Mouse (Mus musculus): ENCODE results near the gene Nxpe5. TPM values are rescaled to one million over a fixed set of nuclear protein-coding genes. Genes with fewer than 3 reads are reported as not detected.
A peak's percentile ranks its signal among the peaks of the same experiment; 100 is the strongest.

The Nxpe5 gene
- polyA plus RNA-seq, 1 experiment from 2014 or later: not detected

- Histone ChIP-seq H3K9ac (replicated peaks; ENCODE audit: low read depth, low read length) (no peak overlapping the region), H3K4me3 (ENCODE audit: low read depth, low read length) (no peak overlapping the region), H3K4me1 (ENCODE audit: control insufficient read depth, insufficient read depth, low read length) (peaks cover 22% of the 10 kb centered on the region), H3K27me3 (ENCODE audit: control insufficient read depth, insufficient read depth, low read length) (no peaks in the 10 kb centered on the region), H3K27ac (ENCODE audit: low read length) (no peak overlapping the region), H3K9me3 (ENCODE audit: control insufficient read depth, low read depth, low read length) (no peaks in the 10 kb centered on the region), H3K36me3 (ENCODE audit: control insufficient read depth, insufficient read depth, low read length) (0 out of 2 replicates have a peak, but pooled peaks cover 3% of the 10 kb centered on the region), H3K4me2 (replicated peaks; ENCODE audit: low read depth, low read length) (no peak overlapping the region)
- no peak for ATAC-seq (ENCODE audit: insufficient number of reproducible peaks, insufficient read depth, low FRiP score, low read depth)
- 83% methylated on average over 8 of the region's 8 CpGs for WGBS
Measured at GRCm38 (mm10) chr5:138274186-138274585, 48.5 kb downstream of the Nxpe5 start.

GRCm38 (mm10) chr5:138275216-138276050, 49.7 kb downstream of the Nxpe5 start:
- peaks cover 22% of the 10 kb centered on the region for H3K4me1 ChIP-seq (ENCODE audit: control insufficient read depth, insufficient read depth, low read length)
- H3K9ac ChIP-seq (replicated peaks; ENCODE audit: low read depth, low read length): no peak overlapping the region; the same call in 1 of the 2 replicates
- H3K9me3 ChIP-seq (ENCODE audit: control insufficient read depth, low read depth, low read length): peaks cover 2% of the 10 kb centered on the region; the same call in 1 of the 2 replicates
- no peak overlapping the region for H3K27ac ChIP-seq (ENCODE audit: low read length)
- 26% methylated on average over 41 of the region's 41 CpGs for WGBS
- no peak overlapping the region for H3K4me3 ChIP-seq (ENCODE audit: low read depth, low read length)
- H3K4me2 ChIP-seq (replicated peaks; ENCODE audit: low read depth, low read length): peak overlapping the region; percentile 25; the same call in 1 of the 2 replicates
- H3K36me3 ChIP-seq (ENCODE audit: control insufficient read depth, insufficient read depth, low read length): 0 out of 2 replicates have a peak, but pooled peaks cover 3% of the 10 kb centered on the region
- H3K27me3 ChIP-seq (ENCODE audit: control insufficient read depth, insufficient read depth, low read length): no peaks in the 10 kb centered on the region
- no peak for ATAC-seq (ENCODE audit: insufficient number of reproducible peaks, insufficient read depth, low FRiP score, low read depth)

- Histone ChIP-seq H3K4me3 (ENCODE audit: low read depth, low read length) (no peak overlapping the region), H3K36me3 (ENCODE audit: control insufficient read depth, insufficient read depth, low read length) (0 out of 2 replicates have a peak, but pooled peaks cover 3% of the 10 kb centered on the region), H3K4me1 (ENCODE audit: control insufficient read depth, insufficient read depth, low read length) (peaks cover 18% of the 10 kb centered on the region), H3K9me3 (ENCODE audit: control insufficient read depth, low read depth, low read length) (peaks cover 5% of the 10 kb centered on the region; the same call in 1 of the 2 replicates), H3K27ac (ENCODE audit: low read length) (no peak overlapping the region), H3K4me2 (replicated peaks; ENCODE audit: low read depth, low read length) (no peak overlapping the region), H3K9ac (replicated peaks; ENCODE audit: low read depth, low read length) (no peak overlapping the region), H3K27me3 (ENCODE audit: control insufficient read depth, insufficient read depth, low read length) (no peaks in the 10 kb centered on the region)
- ATAC-seq (ENCODE audit: insufficient number of reproducible peaks, insufficient read depth, low FRiP score, low read depth): no peak
- 88% methylated on average over 7 of the region's 7 CpGs for WGBS
Measured at GRCm38 (mm10) chr5:138277994-138278393, 52.3 kb downstream of the Nxpe5 start.

- WGBS: under 1% methylated on average over 56 of the region's 56 CpGs
- peak within 1 kb of the TSS; percentile 61 for H3K9ac ChIP-seq (replicated peaks; ENCODE audit: low read depth, low read length)
- 0 out of 2 replicates have a peak within 1 kb of the TSS, but pooled peaks have one; percentile 33 for H3K27ac ChIP-seq (ENCODE audit: low read length)
- H3K4me1 ChIP-seq (ENCODE audit: control insufficient read depth, insufficient read depth, low read length): peaks cover 18% of the 10 kb centered on the region
- 0 out of 2 replicates have a peak, but pooled peaks cover 3% of the 10 kb centered on the region for H3K36me3 ChIP-seq (ENCODE audit: control insufficient read depth, insufficient read depth, low read length)
- peak within 1 kb of the TSS; percentile 45 for H3K4me2 ChIP-seq (replicated peaks; ENCODE audit: low read depth, low read length)
- peak; percentile 99 for ATAC-seq (ENCODE audit: insufficient number of reproducible peaks, insufficient read depth, low FRiP score, low read depth)
- H3K9me3 ChIP-seq (ENCODE audit: control insufficient read depth, low read depth, low read length): peaks cover 5% of the 10 kb centered on the region; the same call in 1 of the 2 replicates
- H3K27me3 ChIP-seq (ENCODE audit: control insufficient read depth, insufficient read depth, low read length): no peaks in the 10 kb centered on the region
- peak within 1 kb of the TSS; percentile 67 for H3K4me3 ChIP-seq (ENCODE audit: low read depth, low read length)
Measured at GRCm38 (mm10) chr5:138279585-138280424, 54.1 kb downstream of the Nxpe5 start, which contains the start of the genes Gm43720, Gpc2 and Stag3. Gene Gm43720 (minus strand): TSS chr5:138279958. Gene Gpc2 (minus strand): TSS chr5:138280005. Gene Stag3 (plus strand): TSS chr5:138280240.

GRCm38 (mm10) chr5:138280425-138280768, 54.7 kb downstream of the Nxpe5 start:
- Histone ChIP-seq H3K9me3 (ENCODE audit: control insufficient read depth, low read depth, low read length) (peaks cover 5% of the 10 kb centered on the region; the same call in 1 of the 2 replicates), H3K36me3 (ENCODE audit: control insufficient read depth, insufficient read depth, low read length) (no peaks in the 10 kb centered on the region), H3K4me2 (replicated peaks; ENCODE audit: low read depth, low read length) (peak overlapping the region; percentile 45), H3K9ac (replicated peaks; ENCODE audit: low read depth, low read length) (no peak overlapping the region), H3K4me3 (ENCODE audit: low read depth, low read length) (peak overlapping the region; percentile 67), H3K4me1 (ENCODE audit: control insufficient read depth, insufficient read depth, low read length) (peaks cover 13% of the 10 kb centered on the region), H3K27me3 (ENCODE audit: control insufficient read depth, insufficient read depth, low read length) (no peaks in the 10 kb centered on the region), H3K27ac (ENCODE audit: low read length) (no peak overlapping the region)
- no peak for ATAC-seq (ENCODE audit: insufficient number of reproducible peaks, insufficient read depth, low FRiP score, low read depth)
- 27% methylated on average over 26 of the region's 26 CpGs for WGBS

GRCm38 (mm10) chr5:138280829-138281228, 55.1 kb downstream of the Nxpe5 start:
- Histone ChIP-seq H3K9ac (replicated peaks; ENCODE audit: low read depth, low read length) (no peak overlapping the region), H3K4me1 (ENCODE audit: control insufficient read depth, insufficient read depth, low read length) (peaks cover 10% of the 10 kb centered on the region), H3K27me3 (ENCODE audit: control insufficient read depth, insufficient read depth, low read length) (no peaks in the 10 kb centered on the region), H3K4me2 (replicated peaks; ENCODE audit: low read depth, low read length) (0 out of 2 replicates have a peak overlapping the region, but pooled peaks have one; percentile 45), H3K27ac (ENCODE audit: low read length) (no peak overlapping the region), H3K36me3 (ENCODE audit: control insufficient read depth, insufficient read depth, low read length) (no peaks in the 10 kb centered on the region), H3K9me3 (ENCODE audit: control insufficient read depth, low read depth, low read length) (peaks cover 5% of the 10 kb centered on the region; the same call in 1 of the 2 replicates), H3K4me3 (ENCODE audit: low read depth, low read length) (no peak overlapping the region)
- ATAC-seq (ENCODE audit: insufficient number of reproducible peaks, insufficient read depth, low FRiP score, low read depth): no peak
- WGBS: 90% methylated on average over 15 of the region's 15 CpGs

GRCm38 (mm10) chr5:138281798-138282197, 56.1 kb downstream of the Nxpe5 start:
- Histone ChIP-seq H3K9ac (replicated peaks; ENCODE audit: low read depth, low read length) (no peak overlapping the region), H3K36me3 (ENCODE audit: control insufficient read depth, insufficient read depth, low read length) (no peaks in the 10 kb centered on the region), H3K4me1 (ENCODE audit: control insufficient read depth, insufficient read depth, low read length) (0 out of 2 replicates have a peak, but pooled peaks cover 9% of the 10 kb centered on the region), H3K4me3 (ENCODE audit: low read depth, low read length) (no peak overlapping the region), H3K4me2 (replicated peaks; ENCODE audit: low read depth, low read length) (no peak overlapping the region), H3K9me3 (ENCODE audit: control insufficient read depth, low read depth, low read length) (peaks cover 5% of the 10 kb centered on the region; the same call in 1 of the 2 replicates), H3K27me3 (ENCODE audit: control insufficient read depth, insufficient read depth, low read length) (no peaks in the 10 kb centered on the region), H3K27ac (ENCODE audit: low read length) (no peak overlapping the region)
- ATAC-seq (ENCODE audit: insufficient number of reproducible peaks, insufficient read depth, low FRiP score, low read depth): no peak
- 81% methylated on average over 2 of the region's 2 CpGs for WGBS

- Histone ChIP-seq H3K27me3 (ENCODE audit: control insufficient read depth, insufficient read depth, low read length) (no peaks in the 10 kb centered on the region), H3K9me3 (ENCODE audit: control insufficient read depth, low read depth, low read length) (peaks cover 5% of the 10 kb centered on the region; the same call in 1 of the 2 replicates), H3K4me1 (ENCODE audit: control insufficient read depth, insufficient read depth, low read length) (0 out of 2 replicates have a peak, but pooled peaks cover 6% of the 10 kb centered on the region), H3K4me3 (ENCODE audit: low read depth, low read length) (no peak overlapping the region), H3K4me2 (replicated peaks; ENCODE audit: low read depth, low read length) (no peak overlapping the region), H3K36me3 (ENCODE audit: control insufficient read depth, insufficient read depth, low read length) (no peaks in the 10 kb centered on the region), H3K27ac (ENCODE audit: low read length) (no peak overlapping the region), H3K9ac (replicated peaks; ENCODE audit: low read depth, low read length) (no peak overlapping the region)
- 49% methylated on average over 1 of the region's 1 CpGs for WGBS
- ATAC-seq (ENCODE audit: insufficient number of reproducible peaks, insufficient read depth, low FRiP score, low read depth): no peak
Measured at GRCm38 (mm10) chr5:138283540-138283939, 57.8 kb downstream of the Nxpe5 start.

Data from stomach, embryonic 14.5 days (tissue).